Mouse (Mus musculus) MEL (cell line): ENCODE measurements at regions not wholly inside any gene's neighbourhood (a gene's known extent, or its start where the extent isn't known, plus 50 kb on each side); places are given as distances from the start of the nearest gene placed in this dataset.

Source experiments
- CTCF ChIP-seq, 3 experiments: IDR thresholded peaks in 2 of 3; conservative IDR thresholded peaks in 1 of 3; 2 replicates each; pipeline ENCODE4 v1.5.1; 2011 to 2012; ENCODE audit warnings: low read length in 3 of 3, low read depth in 2 of 3, mild to moderate bottlenecking in 2 of 3, improper control_type of control experiment in 1 of 3, inconsistent platforms in 1 of 3, mixed read lengths in 1 of 3, moderate library complexity in 1 of 3; ENCODE audit not compliant: control insufficient read depth in 1 of 3, insufficient read depth in 1 of 3, poor library complexity in 1 of 3, severe bottlenecking in 1 of 3
- ELF1 ChIP-seq: IDR thresholded peaks from 2 replicates; pipeline ENCODE4 v1.6.1; 2014; ENCODE audit warnings: low read depth, mild to moderate bottlenecking, inconsistent platforms, low read length, improper control_type of control experiment, moderate library complexity
- GATA1 ChIP-seq: IDR thresholded peaks from 2 replicates; pipeline ENCODE4 v1.6.1; 2011; ENCODE audit warnings: low read depth, low read length, improper control_type of control experiment
- POLR2A ChIP-seq, 2 experiments: IDR thresholded peaks; 2 replicates each; pipeline ENCODE4 v1.6.1; 2011 to 2012; ENCODE audit warnings: low read length in 2 of 2, mild to moderate bottlenecking in 2 of 2, control low read depth in 1 of 2, improper control_type of control experiment in 1 of 2, low read depth in 1 of 2, moderate library complexity in 1 of 2; ENCODE audit not compliant: control insufficient read depth in 1 of 2, insufficient read depth in 1 of 2, poor library complexity in 1 of 2
- POLR2AphosphoS2 ChIP-seq: IDR thresholded peaks from 2 replicates; pipeline ENCODE4 v1.6.1; 2011; ENCODE audit warnings: low read length, improper control_type of control experiment
- RAD21 ChIP-seq: IDR thresholded peaks from 2 replicates; pipeline ENCODE4 v1.6.1; 2011; ENCODE audit warnings: mild to moderate bottlenecking, low read depth, low read length, improper control_type of control experiment
- TAL1 ChIP-seq: IDR thresholded peaks from 2 replicates; pipeline ENCODE4 v1.6.1; 2012; ENCODE audit warnings: mild to moderate bottlenecking, inconsistent platforms, low read length, moderate library complexity, mixed read lengths
- USF2 ChIP-seq, 2 experiments: IDR thresholded peaks; 2 replicates each; pipeline ENCODE4 v1.6.1; 2011 to 2012; ENCODE audit warnings: improper control_type of control experiment in 2 of 2, low read length in 2 of 2, borderline replicate concordance in 1 of 2, inconsistent platforms in 1 of 2, low read depth in 1 of 2, mild to moderate bottlenecking in 1 of 2; ENCODE audit not compliant: insufficient read depth in 1 of 2
- ZMIZ1 ChIP-seq: IDR thresholded peaks from 2 replicates; pipeline ENCODE4 v1.6.1; 2012; ENCODE audit warnings: low read depth, mild to moderate bottlenecking, inconsistent platforms, low read length, improper control_type of control experiment, moderate library complexity

GRCm38 (mm10) chr3:42427363-42427762 lies 685.0 kb downstream of the D3Ertd751e start:
- TF ChIP-seq RAD21 (no peak), CTCF (IDR thresholded peaks at IDR 0.05 in 2 of 3, conservative IDR thresholded peaks at IDR 0.05 in 1 of 3; ENCODE audit: control insufficient read depth in 1 of 3, insufficient read depth in 1 of 3, low read depth in 2 of 3, low read length in 3 of 3, poor library complexity in 1 of 3, severe bottlenecking in 1 of 3) (no peak), ZMIZ1 (no peak), GATA1 (no peak), TAL1 (no peak), ELF1 (no peak), POLR2A (IDR thresholded peaks at IDR 0.05; ENCODE audit: control insufficient read depth in 1 of 2, insufficient read depth in 1 of 2, low read depth in 1 of 2, low read length in 2 of 2, poor library complexity in 1 of 2) (no peak), USF2 (IDR thresholded peaks at IDR 0.05; ENCODE audit: borderline replicate concordance in 1 of 2, insufficient read depth in 1 of 2, low read depth in 1 of 2, low read length in 2 of 2) (no peak), POLR2AphosphoS2 (no peak)
